Mouse (Mus musculus) ovary, adult 2 months (tissue): ENCODE data around the gene Sumf1. TPM values are rescaled to one million over a fixed set of nuclear protein-coding genes. Genes with fewer than 3 reads are reported as not detected.

Source experiments
- polyA plus RNA-seq: library from polyadenylated mRNA; depleted of rRNA; stranded (reverse); fragments of >200 nt; gene quantifications from 2 replicates; pipeline ENCODE4 v1.2.3, GENCODE M21; 2012; rRNA removed

The Sumf1 gene
- polyA plus RNA-seq: 44.4 and 53.2 TPM in 2 replicates

DNA sequence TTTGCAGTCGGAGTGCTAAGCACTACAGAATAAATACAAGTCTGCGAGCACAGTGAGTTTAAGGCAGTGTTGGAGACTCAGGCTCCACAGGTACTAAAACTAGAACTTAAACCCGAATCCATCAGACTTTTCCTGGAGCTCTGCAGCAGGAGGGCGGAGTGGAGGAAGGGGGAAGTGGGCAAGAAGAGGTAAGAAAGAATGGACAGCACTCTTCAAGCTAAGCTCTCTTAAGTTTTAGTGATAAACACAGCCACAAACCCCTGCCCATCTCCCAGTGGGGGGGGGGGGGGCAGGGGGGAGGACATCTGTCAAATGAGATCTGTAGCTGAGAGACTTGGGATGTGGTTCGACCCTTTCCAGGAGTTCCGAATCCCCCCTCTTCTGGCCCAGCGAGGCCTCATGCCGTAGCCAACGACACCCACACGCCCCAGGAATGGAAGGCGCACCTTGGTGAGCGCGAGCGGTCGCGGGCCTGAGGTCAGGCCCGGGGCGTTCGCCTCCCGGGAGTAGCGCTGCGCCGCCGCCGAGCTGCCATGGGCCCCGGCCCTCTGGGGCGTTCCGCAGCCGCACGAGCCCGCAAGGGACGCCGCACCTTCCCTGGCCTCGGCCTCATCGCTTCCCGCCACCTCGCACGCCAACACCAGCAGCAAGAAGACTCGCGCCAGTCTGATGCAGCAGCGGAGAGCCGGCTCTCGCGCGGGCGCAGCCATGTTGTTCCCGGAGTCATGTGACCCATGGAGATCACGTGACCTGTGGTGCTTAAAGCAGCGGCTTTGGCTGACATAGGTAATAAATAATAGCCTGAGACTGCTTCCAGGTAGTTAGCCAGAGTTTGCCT is at the start of gene Sumf1:
Gene Sumf1, minus strand, starts transcription at position 736 of the 838 bp plus-strand sequence.

GRCm38 (mm10) chr6:108212881-108213295 is 27.5 kb upstream of the Sumf1 start, which contains the start of gene Itpr1:
Itpr1 (plus strand) TSS chr6:108213096.

DNA sequence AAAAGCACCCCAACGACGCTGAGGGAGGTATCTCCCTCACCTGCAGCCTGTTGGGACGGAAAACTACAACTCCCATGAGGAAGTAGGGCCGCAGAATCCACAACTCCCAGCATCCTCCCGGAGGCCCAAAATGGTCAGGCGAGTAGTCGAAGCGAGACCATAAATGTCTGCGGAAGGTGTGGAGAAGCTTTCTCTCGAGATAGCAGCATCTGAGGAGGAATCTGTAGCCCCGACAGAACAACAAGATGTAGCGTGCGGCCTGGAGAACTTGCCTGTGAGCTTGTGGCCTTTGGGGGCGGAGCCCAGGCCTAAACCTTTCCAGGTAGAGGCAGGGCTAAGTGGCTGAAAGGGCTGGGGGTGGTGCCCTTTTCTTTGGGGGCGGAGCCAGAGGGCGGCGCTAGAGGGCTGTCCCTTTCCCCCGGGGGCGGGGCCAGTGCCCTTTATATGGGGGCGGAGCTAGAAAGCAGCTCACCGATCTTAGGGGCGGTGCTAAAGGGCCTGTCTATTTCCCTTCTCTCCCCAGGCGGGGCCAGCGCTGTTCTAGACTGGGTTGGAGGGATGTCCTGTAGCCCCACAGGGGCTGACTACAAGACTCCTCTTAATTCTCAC is 120.4 kb downstream of the Sumf1 start, which contains the start of gene Setmar:
Gene Setmar, plus strand, starts transcription at position 128 of the 609 bp plus-strand sequence.

Other genes starting within 250 kb of the Sumf1 start
- gene Setmar, start 120.5 kb downstream of the Sumf1 start, polyA plus RNA-seq: 1.9 and 2.6 TPM in 2 replicates
- 36.4 and 44.3 TPM in 2 replicates for gene Itpr1, start 27.5 kb upstream of the Sumf1 start, polyA plus RNA-seq